Mouse (Mus musculus) gastrocnemius, postnatal 36 days (tissue): Measurements from ENCODE around the gene Ltk. TPM values are rescaled to one million over a fixed set of nuclear protein-coding genes. Genes with fewer than 3 reads are reported as not detected.

Experiments
- DNase-seq, 2 experiments: peaks; one replicate each; pipeline ENCODE4 v3.0.0; 2022
- intact Hi-C: fragments of 180-260 bp; cut with DNase I; formaldehyde crosslinking; loops from one replicate; pipeline ENCODE4 v1.15.1; 2025
- total RNA-seq, 2 experiments: library from RNA; stranded (reverse); gene quantifications; 2 replicates each; pipeline ENCODE4 v1.2.3; 2021

Gene Ltk
- total RNA-seq, 2 experiments from 2014 or later: not detected

DNA sequence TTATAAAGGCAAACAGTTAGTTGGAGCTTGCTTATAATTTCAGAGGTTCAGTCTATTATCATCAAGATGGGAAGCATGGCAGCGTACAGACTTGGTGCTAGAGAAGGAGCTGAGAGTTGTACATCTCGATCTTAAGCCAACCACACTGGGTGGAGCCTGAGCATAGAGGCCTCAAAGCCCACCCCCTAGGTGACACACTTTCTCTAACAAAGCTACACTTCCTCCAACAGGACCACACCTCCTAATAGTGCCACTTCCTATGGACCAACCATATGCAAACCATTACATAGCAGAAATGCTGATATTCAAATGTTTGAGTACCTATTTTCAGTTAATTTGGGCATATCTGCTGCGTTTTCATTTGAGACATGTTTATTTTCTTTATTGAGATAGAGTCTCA lies 50.2 kb downstream of the Ltk start:
- intact Hi-C loops: no loop called here
- no peak for DNase-seq

DNA sequence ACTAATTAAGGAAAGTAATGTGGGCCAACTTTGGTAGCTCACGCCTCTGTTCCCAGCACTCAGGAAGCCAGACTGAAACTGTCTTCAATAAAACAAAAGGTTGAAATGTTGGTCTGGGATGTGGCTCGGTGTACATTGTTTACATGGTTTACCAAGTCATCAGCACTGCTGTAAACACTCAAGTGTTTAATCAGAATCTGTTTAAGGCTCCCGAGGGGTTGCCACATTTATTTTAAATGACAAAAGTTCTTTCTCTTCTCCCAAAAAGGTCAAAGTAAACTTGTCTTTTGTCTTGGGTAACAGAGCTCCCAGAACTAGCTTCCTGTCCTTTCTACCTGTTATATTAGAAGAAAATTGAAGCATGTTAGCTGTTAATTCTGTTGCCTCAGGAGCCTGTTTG lies 52.6 kb downstream of the Ltk start:
- intact Hi-C loops: no loop called here

DNA sequence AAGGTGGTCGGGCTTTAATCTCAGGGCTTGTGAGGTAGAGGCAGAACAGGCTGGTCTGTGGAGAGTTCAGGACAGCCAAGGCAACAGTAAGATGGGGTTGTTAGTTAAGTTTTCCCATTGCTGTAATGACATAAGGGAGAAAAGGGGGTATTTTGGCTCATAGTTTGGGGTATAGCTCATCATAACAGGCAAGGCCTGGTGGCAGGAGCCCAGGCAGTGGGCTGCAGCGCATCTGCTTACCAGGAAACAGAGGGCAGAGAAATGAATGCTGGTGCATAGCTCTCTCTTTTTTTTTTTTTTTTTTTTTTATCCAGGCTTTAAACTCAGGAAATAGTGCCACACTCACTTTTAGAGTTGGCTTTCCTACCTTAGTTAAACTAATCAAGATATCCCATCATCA lies 57.1 kb downstream of the Ltk start:
- no peak for DNase-seq
- intact Hi-C loops: no loop called here

More for the DNA sequence above, 52.6 kb downstream of the Ltk start:
- no peak for DNase-seq

Other genes starting within 250 kb of the Ltk start
- gene Exd1, start 212.8 kb downstream of the Ltk start, total RNA-seq: under 1 TPM; 0.48 to 0.67 TPM
- 10 to 100 TPM; 66.5 to 75.1 TPM for gene Chp1, start 212.7 kb downstream of the Ltk start, total RNA-seq
- gene Nusap1, start 142.1 kb downstream of the Ltk start, total RNA-seq: under 1 TPM; 0.54 to 0.67 TPM
- gene Oip5, start 142.0 kb downstream of the Ltk start, total RNA-seq: under 1 TPM; 0.27 to 0.41 TPM
- gene Ndufaf1, start 97.6 kb downstream of the Ltk start, total RNA-seq: 10 to 100 TPM; 42.4 to 46.2 TPM
- gene Rtf1, start 85.4 kb downstream of the Ltk start, total RNA-seq: 10 to 100 TPM; 20.4 to 21.7 TPM
- gene Itpka, start 18.1 kb downstream of the Ltk start, total RNA-seq: not detected
- gene Rpap1, start 27.1 kb upstream of the Ltk start, total RNA-seq: 10 to 100 TPM; 14.3 to 14.7 TPM
- under 1 TPM; 0.57 to 0.74 TPM for gene Tyro3, start 37.3 kb upstream of the Ltk start, total RNA-seq
- 10 to 100 TPM; 21.7 to 34.1 TPM for gene Mga, start 136.8 kb upstream of the Ltk start, total RNA-seq
- 1 to 10 TPM; 6.2 to 8.1 TPM for gene Mapkbp1, start 212.3 kb upstream of the Ltk start, total RNA-seq